Mouse (Mus musculus) heart, adult 2 months (tissue): ENCODE results near the gene Ror1.

ENCODE experiments used
- CTCF ChIP-seq: fragments of 200-600 bp; IDR thresholded peaks from 2 replicates; pipeline ENCODE4 v1.8.1; 2022; ENCODE audit warnings: antibody characterized with exemption, mild to moderate bottlenecking, moderate library complexity
- POLR2A ChIP-seq: fragments of 200-500 bp; IDR thresholded peaks from 2 replicates; pipeline ENCODE4 v1.6.1; 2011; ENCODE audit warnings: mild to moderate bottlenecking, low read depth, low read length, control low read depth; ENCODE audit not compliant: insufficient read depth

GRCm38 (mm10) chr4:100048351-100048950, 47.1 kb upstream of the Ror1 start:
- no peak for TF ChIP-seq CTCF
- TF ChIP-seq POLR2A, result no peak
